Mouse (Mus musculus) E14TG2a.4 (cell line): Measurements from ENCODE around the gene Snapc5.

Experiments
- CTCF ChIP-seq: conservative IDR thresholded peaks from 2 replicates; pipeline ENCODE4 v1.5.1; 2014; ENCODE audit warnings: low read length
- POU5F1 ChIP-seq: IDR thresholded peaks from 2 replicates; pipeline ENCODE4 v1.6.1; 2014; ENCODE audit warnings: low read length, borderline replicate concordance

- no peak for TF ChIP-seq CTCF
- TF ChIP-seq POU5F1, result no peak
Measured at GRCm38 (mm10) chr9:64139879-64140278, 39.2 kb upstream of the Snapc5 start.
